Mouse (Mus musculus): Measurements from ENCODE around the gene Abi1. TPM values are rescaled to one million over a fixed set of nuclear protein-coding genes. Genes with fewer than 3 reads are reported as not detected.

Abi1 gene
- polyA plus RNA-seq, 1 experiment: 53.1 TPM

DNA sequence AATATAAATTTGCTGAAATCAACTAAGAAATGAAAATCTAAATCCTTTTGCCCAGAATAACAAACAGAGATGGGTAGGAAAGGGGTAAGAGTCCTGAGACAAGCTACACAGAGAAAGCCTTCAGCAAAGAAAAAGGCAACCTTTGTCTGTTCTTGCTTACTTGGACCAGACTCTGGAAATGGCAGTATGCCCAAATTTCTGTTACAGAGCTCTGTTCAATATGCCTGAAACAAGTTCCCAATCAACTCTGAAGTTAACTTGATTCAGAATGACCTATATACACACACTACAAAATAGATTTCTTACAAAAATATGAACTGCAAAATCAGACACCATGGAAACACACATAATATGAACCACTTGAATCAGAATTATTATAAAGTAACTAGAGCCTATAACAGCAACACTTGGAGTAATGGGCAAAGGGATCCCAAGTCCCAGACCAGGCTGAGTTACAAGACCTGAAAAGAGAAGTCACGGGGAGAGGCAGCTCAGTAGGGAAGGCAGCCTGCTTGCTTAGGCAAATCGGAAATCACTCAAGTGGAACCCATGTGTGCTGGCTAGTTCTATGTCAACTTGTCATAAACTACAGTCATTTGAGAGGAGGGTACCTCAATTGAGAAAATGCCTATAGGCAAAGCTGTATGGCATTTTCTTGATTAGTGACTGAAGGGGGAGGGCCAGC lies 53.9 kb downstream of the Abi1 start:
- TF ChIP-seq CTCF (IDR thresholded peaks at IDR 0.05; ENCODE audit: control insufficient read depth, insufficient read depth, low read length) (no peak), POLR2A (IDR thresholded peaks at IDR 0.05; ENCODE audit: borderline replicate concordance, control insufficient read depth, low read depth, low read length) (no peak)
- H3K27ac ChIP-seq (ENCODE audit: control insufficient read depth, insufficient read depth, low read depth, low read length, poor library complexity): no peak overlapping the region
- 69% methylated on average over 2 of the region's 2 CpGs for WGBS
- no peaks in the 10 kb centered on the region for H3K4me1 ChIP-seq (ENCODE audit: control insufficient read depth, insufficient read depth, low read length)
- H3K4me3 ChIP-seq (replicated peaks; ENCODE audit: control insufficient read depth, low read depth, low read length): no peak overlapping the region

DNA sequence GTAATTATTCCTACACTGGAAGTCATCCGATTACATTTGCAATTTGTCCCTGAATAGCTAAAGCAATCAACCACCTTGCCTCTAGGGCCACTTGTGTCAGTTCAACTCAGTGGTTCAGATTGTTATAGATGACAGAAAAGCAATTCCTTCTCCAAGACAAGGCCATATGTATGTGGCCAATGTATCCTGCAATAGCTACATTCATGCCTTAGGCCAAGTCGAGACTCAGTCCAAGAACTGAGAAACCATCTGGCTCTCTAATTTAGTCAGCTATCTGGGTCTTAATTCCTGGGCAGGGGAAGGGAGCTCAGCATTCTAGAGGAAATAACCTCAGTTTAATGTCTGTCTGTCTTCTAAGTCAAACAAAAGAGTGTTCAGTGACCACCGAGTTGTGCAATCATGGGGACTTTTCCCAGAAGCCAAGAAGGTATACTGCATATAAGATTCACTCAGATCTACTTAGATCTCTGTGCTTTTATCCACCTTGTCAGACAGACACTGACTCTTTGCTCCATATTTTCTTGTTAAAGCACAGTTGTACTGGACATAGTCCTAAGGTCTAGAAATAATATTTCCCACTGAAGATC lies 62.6 kb downstream of the Abi1 start:
- TF ChIP-seq POLR2A (IDR thresholded peaks at IDR 0.05; ENCODE audit: borderline replicate concordance, control insufficient read depth, low read depth, low read length): no peak
- no peak for TF ChIP-seq CTCF (IDR thresholded peaks at IDR 0.05; ENCODE audit: control insufficient read depth, insufficient read depth, low read length)
- 70% methylated on average over 3 of the region's 3 CpGs for WGBS
- H3K27ac ChIP-seq (ENCODE audit: control insufficient read depth, insufficient read depth, low read depth, low read length, poor library complexity): no peak overlapping the region
- H3K4me1 ChIP-seq (ENCODE audit: control insufficient read depth, insufficient read depth, low read length): no peaks in the 10 kb centered on the region
- no peak overlapping the region for H3K4me3 ChIP-seq (replicated peaks; ENCODE audit: control insufficient read depth, low read depth, low read length)

DNA sequence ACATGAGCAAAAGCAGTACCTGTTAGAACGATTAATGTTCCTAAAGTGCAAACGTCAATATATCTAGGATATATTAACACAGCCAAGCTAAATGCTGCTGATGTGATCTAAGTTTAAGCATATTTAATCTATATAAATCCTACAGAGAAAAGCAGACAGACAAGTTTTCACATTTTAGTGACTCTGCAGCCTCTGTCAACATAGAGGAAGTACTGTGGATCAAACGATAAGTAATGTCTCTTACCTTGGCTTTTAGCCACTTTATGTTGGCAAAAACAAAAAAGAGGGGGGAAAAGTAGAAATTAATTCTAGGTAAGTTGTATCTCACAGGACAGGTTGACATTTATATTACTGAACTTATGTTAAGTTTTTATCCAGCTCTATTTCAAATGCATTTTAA lies 77.1 kb downstream of the Abi1 start:
- no peak overlapping the region for H3K4me3 ChIP-seq (replicated peaks; ENCODE audit: control insufficient read depth, low read depth, low read length)
- H3K27ac ChIP-seq (ENCODE audit: control insufficient read depth, insufficient read depth, low read depth, low read length, poor library complexity): no peak overlapping the region
- WGBS: 41% methylated on average over 3 of the region's 3 CpGs
- no peaks in the 10 kb centered on the region for H3K4me1 ChIP-seq (ENCODE audit: control insufficient read depth, insufficient read depth, low read length)
- TF ChIP-seq CTCF (IDR thresholded peaks at IDR 0.05; ENCODE audit: control insufficient read depth, insufficient read depth, low read length) (no peak), POLR2A (IDR thresholded peaks at IDR 0.05; ENCODE audit: borderline replicate concordance, control insufficient read depth, low read depth, low read length) (no peak)

DNA sequence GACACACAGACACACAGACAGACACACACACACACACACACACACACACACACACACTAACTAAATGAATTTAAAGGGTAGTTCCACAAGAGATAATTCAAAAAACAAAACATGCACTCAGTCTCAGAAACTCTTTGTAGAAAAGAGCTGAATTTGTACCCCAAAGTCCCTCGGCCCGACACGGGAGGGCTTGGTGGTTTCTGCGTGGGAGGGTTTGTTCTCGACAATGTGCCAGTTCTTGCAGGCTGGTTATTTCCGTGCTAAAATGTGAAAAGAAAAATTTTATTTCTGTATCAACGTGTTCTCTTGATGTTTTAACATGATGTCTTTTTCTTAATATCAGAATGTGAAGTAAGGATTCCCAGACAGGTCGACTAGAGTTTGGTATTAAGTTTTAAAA lies 77.8 kb downstream of the Abi1 start:
- Histone ChIP-seq H3K4me1 (ENCODE audit: control insufficient read depth, insufficient read depth, low read length) (no peaks in the 10 kb centered on the region), H3K27ac (ENCODE audit: control insufficient read depth, insufficient read depth, low read depth, low read length, poor library complexity) (no peak overlapping the region), H3K4me3 (replicated peaks; ENCODE audit: control insufficient read depth, low read depth, low read length) (no peak overlapping the region)
- TF ChIP-seq CTCF (IDR thresholded peaks at IDR 0.05; ENCODE audit: control insufficient read depth, insufficient read depth, low read length) (no peak), POLR2A (IDR thresholded peaks at IDR 0.05; ENCODE audit: borderline replicate concordance, control insufficient read depth, low read depth, low read length) (no peak)
- WGBS: 85% methylated on average over 8 of the region's 8 CpGs

DNA sequence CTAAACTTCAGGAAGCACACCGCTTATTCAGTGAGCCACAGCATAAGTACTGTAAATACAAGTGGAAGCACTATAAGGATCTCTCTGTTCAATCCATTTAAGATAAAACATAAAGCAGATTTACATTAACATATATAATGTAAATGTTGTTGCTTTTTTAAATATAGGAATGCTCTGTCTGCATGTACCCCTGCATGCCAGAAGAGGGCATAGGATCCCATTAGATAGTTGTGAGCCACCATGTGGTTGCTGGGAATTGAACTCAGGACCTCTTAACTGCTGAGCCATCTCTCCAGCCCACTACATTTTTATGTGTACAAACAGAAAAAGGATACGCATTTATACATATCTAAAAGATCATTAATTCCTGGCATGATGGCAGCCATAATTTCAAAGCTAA lies 78.4 kb downstream of the Abi1 start:
- no peak overlapping the region for H3K27ac ChIP-seq (ENCODE audit: control insufficient read depth, insufficient read depth, low read depth, low read length, poor library complexity)
- WGBS: 95% methylated on average over 2 of the region's 2 CpGs
- H3K4me3 ChIP-seq (replicated peaks; ENCODE audit: control insufficient read depth, low read depth, low read length): no peak overlapping the region
- H3K4me1 ChIP-seq (ENCODE audit: control insufficient read depth, insufficient read depth, low read length): no peaks in the 10 kb centered on the region
- TF ChIP-seq POLR2A (IDR thresholded peaks at IDR 0.05; ENCODE audit: borderline replicate concordance, control insufficient read depth, low read depth, low read length) (no peak), CTCF (IDR thresholded peaks at IDR 0.05; ENCODE audit: control insufficient read depth, insufficient read depth, low read length) (no peak)

DNA sequence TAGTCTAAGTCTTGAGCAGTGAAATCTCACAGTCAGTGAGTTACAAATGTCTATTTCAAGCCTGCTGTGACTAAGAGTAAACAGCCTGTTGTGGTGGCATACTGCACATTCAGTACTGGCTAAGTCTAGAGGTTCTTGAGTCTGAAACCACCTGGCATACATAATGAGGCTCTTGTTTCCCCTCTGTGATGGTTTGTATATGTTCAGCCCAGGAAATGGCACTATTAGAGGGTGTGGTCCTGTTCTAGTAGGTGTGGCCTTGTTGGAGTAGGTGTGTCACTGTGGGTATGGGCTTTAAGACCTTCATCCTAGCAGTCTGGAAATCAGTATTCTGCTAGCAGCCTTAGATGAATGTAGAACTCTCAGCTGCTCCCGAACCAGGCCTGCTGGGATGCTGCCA lies 82.6 kb downstream of the Abi1 start:
- 73% methylated on average over 1 of the region's 1 CpGs for WGBS
- H3K27ac ChIP-seq (ENCODE audit: control insufficient read depth, insufficient read depth, low read depth, low read length, poor library complexity): no peak overlapping the region

DNA sequence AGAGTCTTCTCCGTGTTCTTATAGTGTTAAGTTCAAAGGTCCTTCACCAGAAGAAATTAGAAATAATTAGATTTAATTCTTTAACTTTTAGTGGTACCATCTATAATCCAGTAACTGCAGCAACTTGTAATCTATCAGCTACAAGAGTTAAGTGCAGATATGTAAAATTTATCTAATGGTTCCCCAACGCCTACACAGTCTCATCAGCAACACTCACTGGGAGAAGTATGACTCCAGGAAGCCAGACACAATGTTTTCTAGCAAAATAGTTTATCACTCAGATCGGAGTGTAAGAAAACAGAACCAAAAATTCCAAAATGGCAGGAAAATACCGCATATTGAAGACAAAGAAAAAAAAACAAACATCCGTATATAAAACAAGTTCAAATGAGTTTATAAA lies 84.1 kb downstream of the Abi1 start:
- 80% methylated on average over 5 of the region's 5 CpGs for WGBS
- TF ChIP-seq CTCF (IDR thresholded peaks at IDR 0.05; ENCODE audit: control insufficient read depth, insufficient read depth, low read length) (no peak), POLR2A (IDR thresholded peaks at IDR 0.05; ENCODE audit: borderline replicate concordance, control insufficient read depth, low read depth, low read length) (no peak)
- Histone ChIP-seq H3K27ac (ENCODE audit: control insufficient read depth, insufficient read depth, low read depth, low read length, poor library complexity) (no peak overlapping the region), H3K4me3 (replicated peaks; ENCODE audit: control insufficient read depth, low read depth, low read length) (no peak overlapping the region), H3K4me1 (ENCODE audit: control insufficient read depth, insufficient read depth, low read length) (no peaks in the 10 kb centered on the region)

More for the DNA sequence above, 82.6 kb downstream of the Abi1 start:
- no peak for TF ChIP-seq CTCF (IDR thresholded peaks at IDR 0.05; ENCODE audit: control insufficient read depth, insufficient read depth, low read length)
- TF ChIP-seq POLR2A (IDR thresholded peaks at IDR 0.05; ENCODE audit: borderline replicate concordance, control insufficient read depth, low read depth, low read length): no peak
- no peak overlapping the region for H3K4me3 ChIP-seq (replicated peaks; ENCODE audit: control insufficient read depth, low read depth, low read length)
- H3K4me1 ChIP-seq (ENCODE audit: control insufficient read depth, insufficient read depth, low read length): no peaks in the 10 kb centered on the region

DNA sequence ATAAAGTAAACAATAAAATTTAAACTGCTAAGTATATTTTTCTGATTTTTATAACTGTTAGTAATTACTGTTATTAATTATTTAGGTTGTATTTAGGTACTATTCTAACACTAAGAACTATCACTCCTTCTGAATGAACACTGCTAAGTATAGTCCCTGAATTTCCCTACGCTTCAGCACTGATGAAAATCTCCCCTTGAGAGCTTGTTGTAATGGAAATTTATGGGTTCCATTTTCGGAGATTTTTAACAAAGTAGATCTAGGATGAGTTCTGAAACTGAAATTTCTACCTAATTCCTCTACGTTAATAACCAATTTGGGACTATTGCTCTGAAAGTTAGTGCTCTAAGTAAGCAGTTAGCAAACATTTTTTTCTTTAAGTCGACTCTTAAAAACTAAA lies 85.8 kb downstream of the Abi1 start:
- 87% methylated on average over 4 of the region's 4 CpGs for WGBS
- no peaks in the 10 kb centered on the region for H3K4me1 ChIP-seq (ENCODE audit: control insufficient read depth, insufficient read depth, low read length)
- no peak overlapping the region for H3K27ac ChIP-seq (ENCODE audit: control insufficient read depth, insufficient read depth, low read depth, low read length, poor library complexity)
- TF ChIP-seq POLR2A (IDR thresholded peaks at IDR 0.05; ENCODE audit: borderline replicate concordance, control insufficient read depth, low read depth, low read length) (no peak), CTCF (IDR thresholded peaks at IDR 0.05; ENCODE audit: control insufficient read depth, insufficient read depth, low read length) (no peak)
- no peak overlapping the region for H3K4me3 ChIP-seq (replicated peaks; ENCODE audit: control insufficient read depth, low read depth, low read length)
